Mouse (Mus musculus) lung, adult 2 months (tissue): ENCODE results near the gene Casp2. TPM values are rescaled to one million over a fixed set of nuclear protein-coding genes. Genes with fewer than 3 reads are reported as not detected.

ENCODE experiments used
- DNase-seq: peaks from one replicate; pipeline ENCODE4 v3.0.0; 2022
- H3K4me1 ChIP-seq: fragments of 200-500 bp; 2 replicates; pipeline ENCODE4 v1.6.1; 2011; ENCODE audit warnings: low read length; ENCODE audit not compliant: control insufficient read depth, insufficient read depth
- H3K4me3 ChIP-seq: fragments of 200-500 bp; replicated peaks from 2 replicates; pipeline ENCODE3; 2011; ENCODE audit warnings: low read depth, mild to moderate bottlenecking, control low read depth, low read length; ENCODE audit errors: extremely low read depth
- CTCF ChIP-seq: fragments of 200-500 bp; IDR thresholded peaks from 2 replicates; pipeline ENCODE4 v1.5.1; 2011; ENCODE audit warnings: mild to moderate bottlenecking, low read length, control low read depth; ENCODE audit not compliant: insufficient read depth
- POLR2A ChIP-seq: fragments of 200-500 bp; IDR thresholded peaks from 2 replicates; pipeline ENCODE4 v1.6.1; 2011; ENCODE audit warnings: low read depth, mild to moderate bottlenecking, control low read depth, low read length, borderline replicate concordance; ENCODE audit errors: extremely low read depth
- WGBS: fragments of 180-500 bp; shearing (Covaris S2); methylation state at CpG from one replicate; pipeline ENCODE4 v1.1.7; 2018; 5-methylcytosine and 5-hydroxymethylcytosine counted together
- polyA plus RNA-seq: library from polyadenylated mRNA; depleted of rRNA; stranded (reverse); fragments of >200 nt; gene quantifications from 2 replicates; pipeline ENCODE4 v1.2.3, GENCODE M21; 2012; rRNA removed

Casp2 gene
- polyA plus RNA-seq = 24.2 and 36.7 TPM in 2 replicates

GRCm38 (mm10) chr6:42264626-42265312 lies at the start of gene Casp2:
Gene Casp2, plus strand, starts transcription at chr6:42264985.
- DNase-seq = peak; percentile 97
- no peaks in the 10 kb centered on the region; the same call in 1 of the 2 replicates for H3K4me1 ChIP-seq
- peak within 1 kb of the TSS; percentile 73 for H3K4me3 ChIP-seq
- WGBS = under 1% methylated on average over 45 of the region's 51 CpGs
- peak; percentile 95 for TF ChIP-seq CTCF
- peak; percentile 57; the same call in 1 of the 2 replicates for TF ChIP-seq POLR2A

GRCm38 (mm10) chr6:42215028-42215427 lies 49.8 kb upstream of the Casp2 start, which contains the start of gene Tas2r144:
Gene Tas2r144, plus strand, starts transcription at chr6:42215328.
- Histone ChIP-seq H3K4me1 (no peaks in the 10 kb centered on the region), H3K4me3 (no peak within 1 kb of the TSS)
- 74% methylated on average over 2 of the region's 2 CpGs for WGBS
- TF ChIP-seq POLR2A (no peak), CTCF (no peak)
- DNase-seq = no peak

- no peak for DNase-seq
- TF ChIP-seq POLR2A (no peak), CTCF (no peak)
- H3K4me3 ChIP-seq = no peak overlapping the region
- no peaks in the 10 kb centered on the region for H3K4me1 ChIP-seq
- WGBS = 58% methylated on average over 3 of the region's 3 CpGs
Measured at GRCm38 (mm10) chr6:42222286-42222685, 42.5 kb upstream of the Casp2 start.

- no peak for DNase-seq
- WGBS = 70% methylated on average over 4 of the region's 4 CpGs
- TF ChIP-seq POLR2A (no peak), CTCF (no peak)
- H3K4me3 ChIP-seq = no peak overlapping the region
- no peaks in the 10 kb centered on the region for H3K4me1 ChIP-seq
Measured at GRCm38 (mm10) chr6:42225046-42225445, 39.7 kb upstream of the Casp2 start.

GRCm38 (mm10) chr6:42227240-42228101 lies 37.3 kb upstream of the Casp2 start:
- Histone ChIP-seq H3K4me3 (no peak overlapping the region), H3K4me1 (no peaks in the 10 kb centered on the region)
- no peak for TF ChIP-seq POLR2A
- peak; percentile 51; the same call in 1 of the 2 replicates for TF ChIP-seq CTCF
- DNase-seq = peak; percentile 57
- WGBS = 27% methylated on average over 17 of the region's 17 CpGs

GRCm38 (mm10) chr6:42229610-42230009 lies 35.2 kb upstream of the Casp2 start:
- DNase-seq = no peak
- H3K4me1 ChIP-seq = no peaks in the 10 kb centered on the region
- no peak for TF ChIP-seq POLR2A
- TF ChIP-seq CTCF = no peak
- WGBS = 61% methylated on average over 4 of the region's 4 CpGs
- H3K4me3 ChIP-seq = no peak overlapping the region

GRCm38 (mm10) chr6:42231191-42231590 lies 33.6 kb upstream of the Casp2 start:
- no peak for DNase-seq
- TF ChIP-seq POLR2A (no peak), CTCF (no peak)
- Histone ChIP-seq H3K4me1 (no peaks in the 10 kb centered on the region), H3K4me3 (no peak overlapping the region)
- WGBS = 77% methylated on average over 3 of the region's 3 CpGs

GRCm38 (mm10) chr6:42237276-42237805 lies 27.4 kb upstream of the Casp2 start:
- WGBS = 52% methylated on average over 6 of the region's 6 CpGs
- Histone ChIP-seq H3K4me3 (no peak overlapping the region), H3K4me1 (no peaks in the 10 kb centered on the region)
- no peak for DNase-seq
- TF ChIP-seq POLR2A (no peak), CTCF (no peak)

GRCm38 (mm10) chr6:42241311-42242045 lies 23.3 kb upstream of the Casp2 start:
- peak; percentile 14 for DNase-seq
- TF ChIP-seq CTCF (no peak), POLR2A (no peak)
- H3K4me3 ChIP-seq = no peak overlapping the region
- 47% methylated on average over 6 of the region's 6 CpGs for WGBS
- H3K4me1 ChIP-seq = 0 out of 2 replicates have a peak, but pooled peaks cover 3% of the 10 kb centered on the region
